Mouse (Mus musculus): ENCODE results near the gene Dscam. TPM values are rescaled to one million over a fixed set of nuclear protein-coding genes. Genes with fewer than 3 reads are reported as not detected.
A peak's percentile ranks its signal among the peaks of the same experiment; 100 is the strongest.
"Not testable (repeated sequence)": the region's sequence is repeated elsewhere in the genome, so short reads cannot be mapped to it uniquely, and the experiment has no call there.

Gene Dscam
- total RNA-seq, 2 experiments from 2014 or later = 39.5 to 43.1 TPM

DNA sequence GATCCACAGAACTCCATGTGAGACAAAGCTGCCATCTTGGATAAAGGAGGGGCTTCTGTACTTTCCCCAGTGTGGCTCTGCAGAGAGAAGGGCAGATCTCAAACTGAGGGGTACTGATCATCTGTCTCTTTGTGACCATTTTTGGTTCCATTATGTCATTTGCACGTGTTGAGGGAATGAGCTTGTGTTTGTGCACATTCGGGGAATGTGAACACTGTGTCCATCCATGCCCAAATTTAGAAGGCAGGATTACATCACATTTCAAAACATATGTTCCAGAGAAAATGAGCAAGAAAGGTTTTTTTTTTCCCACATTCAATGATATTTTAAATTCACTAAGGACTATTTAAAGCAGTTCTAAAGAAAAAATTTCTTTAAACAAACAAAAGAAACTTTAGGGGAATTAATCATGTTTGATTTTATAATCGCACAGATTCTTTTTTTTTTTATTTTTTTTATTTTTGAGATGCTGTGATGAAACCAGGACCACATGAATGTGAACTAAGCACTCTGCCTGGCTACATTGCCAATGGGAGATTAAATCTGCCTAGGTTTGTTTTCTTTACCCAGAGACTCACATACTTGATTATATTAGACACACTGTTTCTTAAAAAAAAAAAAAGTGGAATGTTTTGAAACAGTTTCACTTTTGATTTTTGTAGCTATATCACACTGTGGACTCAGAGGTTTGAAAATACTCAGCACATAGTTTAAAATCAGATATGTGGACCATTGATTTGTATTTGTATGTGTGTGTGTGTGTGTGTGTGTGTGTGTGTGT lies 269.1 kb downstream of the Dscam start:
- intact Hi-C loops (cut with DNase I) = no loop called here
- DNase-seq = no peak

DNA sequence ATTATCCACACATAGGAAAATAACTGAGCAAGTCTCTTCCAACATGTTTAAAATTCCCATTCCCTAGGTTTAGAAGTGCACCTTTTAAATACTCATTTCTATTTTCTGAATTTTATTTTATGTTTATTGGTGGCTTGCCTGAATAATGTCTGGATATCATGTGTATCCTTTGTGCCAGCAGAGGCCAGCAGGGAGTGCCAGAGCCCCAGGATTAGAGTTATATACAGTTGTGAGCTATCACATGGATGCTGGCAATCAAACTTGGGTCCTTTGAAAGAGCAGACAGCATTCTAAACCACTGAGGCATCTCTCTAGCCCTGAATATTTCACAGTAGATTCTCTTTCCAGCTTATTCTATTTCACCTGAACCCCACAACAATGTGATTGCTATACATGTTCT lies 271.2 kb downstream of the Dscam start:
- intact Hi-C loops (cut with DNase I) = loop anchor here (5.0 kb wide), 1 partner anchor 268 kb away; no protein-coding TSS in a partner anchor
- DNase-seq = no peak

DNA sequence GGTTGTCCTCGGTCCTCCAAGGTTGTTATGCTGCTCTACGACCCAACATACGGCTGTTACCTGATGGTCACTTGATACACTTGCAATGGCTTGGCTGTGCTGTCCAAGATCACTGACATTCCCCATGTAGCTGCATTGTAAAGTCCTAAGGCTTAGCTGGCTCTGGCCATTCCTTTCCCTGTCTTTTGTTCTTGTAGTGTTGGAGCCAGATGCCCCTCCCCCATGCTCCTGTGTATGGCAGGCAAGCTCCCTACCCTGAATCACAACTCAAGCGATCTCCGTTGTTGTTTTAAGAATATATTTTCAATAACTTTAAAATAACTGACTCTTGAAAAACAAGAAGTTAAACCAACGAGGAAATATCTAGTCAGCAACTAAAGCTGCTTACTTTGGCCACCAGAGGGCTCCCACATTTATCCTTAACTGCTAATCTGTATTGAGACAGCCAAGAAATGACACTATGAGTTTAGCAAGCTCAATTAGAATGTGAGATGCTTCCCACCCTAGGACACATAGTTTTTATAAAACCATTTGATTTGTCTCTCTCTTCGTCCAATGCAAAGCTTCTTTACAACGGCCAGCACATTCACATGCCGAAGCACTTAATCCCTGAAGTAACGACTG lies 273.9 kb downstream of the Dscam start:
- peak; percentile 57 for DNase-seq
- intact Hi-C loops (cut with DNase I) = loop anchor here (5.0 kb wide), 1 partner anchor 271 kb away; no protein-coding TSS in a partner anchor

DNA sequence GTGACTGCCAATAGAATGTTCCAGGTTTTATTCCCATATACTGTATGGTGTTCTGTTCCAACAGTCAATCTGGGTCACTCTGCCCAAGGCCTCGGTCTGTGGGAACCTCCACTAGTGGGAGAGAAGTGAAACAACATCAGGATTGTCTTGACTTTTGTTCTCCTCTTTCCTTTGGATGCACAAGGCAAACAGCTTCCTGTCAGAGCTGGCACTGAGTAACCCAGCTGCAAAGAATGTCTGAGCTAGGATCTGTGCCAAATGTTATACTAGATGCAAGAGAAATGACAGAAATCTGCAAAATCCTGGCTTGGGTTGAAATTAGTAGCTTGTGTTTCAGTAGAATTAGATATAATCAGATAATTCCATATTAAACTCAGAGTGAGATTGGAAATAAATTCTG lies 282.5 kb downstream of the Dscam start:
- no peak for DNase-seq

DNA sequence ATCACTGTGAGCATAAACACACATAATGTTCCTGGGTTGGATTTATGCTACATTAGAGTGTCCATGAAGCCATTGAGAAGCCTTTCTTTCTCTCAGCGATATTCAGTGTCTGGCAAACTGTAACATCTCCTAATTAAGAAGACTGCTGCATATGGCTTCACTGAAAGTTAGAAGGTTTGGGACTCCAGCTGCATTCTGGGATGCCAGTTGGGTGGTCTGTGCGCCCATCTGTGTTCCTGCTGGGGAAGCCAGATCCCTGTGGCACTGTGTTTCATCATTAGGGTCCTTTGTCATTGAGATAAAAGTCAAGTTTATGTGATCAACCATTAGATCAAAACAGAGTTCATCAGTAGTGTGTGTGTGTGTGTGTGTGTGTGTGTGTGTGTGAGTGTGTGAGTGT lies 284.7 kb downstream of the Dscam start:
- intact Hi-C loops (cut with DNase I) = no loop called here
- DNase-seq = peak; percentile 40

More for the DNA sequence above, 282.5 kb downstream of the Dscam start:
- intact Hi-C loops (cut with DNase I) = no loop called here

DNA sequence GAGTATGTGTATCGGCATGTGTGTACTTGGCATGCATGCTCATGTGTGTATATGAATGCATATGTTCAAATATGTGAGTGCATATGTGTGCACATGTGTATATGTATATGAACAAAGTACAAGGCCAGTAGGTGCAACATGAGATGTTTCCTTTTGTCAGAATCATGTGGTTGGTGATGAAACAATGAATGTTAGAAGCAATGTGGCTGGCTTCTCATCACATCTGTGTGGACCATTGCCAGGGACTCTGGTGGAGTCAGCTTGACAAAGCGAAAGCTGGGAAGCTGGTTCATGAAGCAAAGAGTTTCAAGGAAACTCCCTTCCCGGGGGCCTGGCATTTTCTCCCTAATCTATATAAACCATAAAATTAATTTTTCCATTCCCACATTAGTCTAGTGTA lies 286.0 kb downstream of the Dscam start:
- DNase-seq; intact Hi-C loops (cut with DNase I): not testable (repeated sequence)

DNA sequence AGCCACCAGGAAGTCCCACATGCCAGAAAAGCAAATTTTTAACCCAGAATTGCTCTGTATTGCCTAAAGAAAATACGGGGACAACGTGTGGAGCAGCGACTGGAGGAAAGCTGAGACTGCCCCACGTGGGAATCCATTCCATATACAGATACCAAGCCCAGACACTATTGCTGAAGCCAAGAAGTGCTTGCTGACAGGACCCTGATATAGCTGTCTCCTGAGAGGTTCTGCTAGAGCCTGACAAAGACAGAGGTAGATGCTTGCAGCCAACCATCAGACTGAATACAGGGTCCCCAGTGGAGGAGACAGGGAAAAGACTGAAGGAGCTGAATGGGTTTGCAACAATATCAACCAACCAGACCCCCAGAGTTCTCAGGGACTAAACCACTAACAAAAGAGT lies 293.3 kb downstream of the Dscam start:
- intact Hi-C loops (cut with DNase I) = no loop called here
- DNase-seq = no peak

GRCm38 (mm10) chr16:96872799-96873198 lies 297.8 kb downstream of the Dscam start:
- intact Hi-C loops (cut with DNase I) = no loop called here
- no peak for DNase-seq

- no peak for DNase-seq
- intact Hi-C loops (cut with DNase I) = no loop called here
Observed at GRCm38 (mm10) chr16:96857571-96857970, 313.0 kb downstream of the Dscam start.

- intact Hi-C loops (cut with DNase I) = no loop called here
- no peak for DNase-seq
Observed at GRCm38 (mm10) chr16:96855060-96855459, 315.5 kb downstream of the Dscam start.

- DNase-seq = peak; percentile 45
Observed at GRCm38 (mm10) chr16:96852383-96852782, 318.2 kb downstream of the Dscam start.

DNA sequence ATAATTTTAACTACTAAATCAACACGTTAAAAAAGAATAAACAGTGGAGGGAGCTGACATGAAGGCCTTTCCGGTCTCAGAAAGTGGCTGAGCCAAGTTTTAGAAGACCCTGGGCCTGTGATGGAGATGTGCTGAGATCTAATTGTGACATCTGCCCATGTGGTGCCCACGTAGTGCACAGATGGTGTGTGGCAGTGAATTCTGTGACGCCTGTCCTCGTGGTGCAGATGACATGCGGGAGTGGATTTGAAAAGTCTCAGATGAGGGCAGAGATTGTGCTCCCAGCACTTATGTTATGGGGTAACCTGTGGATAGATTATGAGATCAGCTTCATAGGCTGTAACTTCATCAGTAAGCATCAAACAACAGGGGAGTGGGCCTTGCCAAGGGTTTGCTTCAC lies 321.6 kb downstream of the Dscam start:
- intact Hi-C loops (cut with DNase I) = no loop called here
- DNase-seq = no peak

More at GRCm38 (mm10) chr16:96852383-96852782, 318.2 kb downstream of the Dscam start:
- intact Hi-C loops (cut with DNase I) = no loop called here

- no peak for DNase-seq
- intact Hi-C loops (cut with DNase I) = no loop called here
Observed at GRCm38 (mm10) chr16:96846585-96846984, 324.0 kb downstream of the Dscam start.

- intact Hi-C loops (cut with DNase I) = no loop called here
- DNase-seq = no peak
Observed at GRCm38 (mm10) chr16:96846113-96846512, 324.4 kb downstream of the Dscam start.

DNA sequence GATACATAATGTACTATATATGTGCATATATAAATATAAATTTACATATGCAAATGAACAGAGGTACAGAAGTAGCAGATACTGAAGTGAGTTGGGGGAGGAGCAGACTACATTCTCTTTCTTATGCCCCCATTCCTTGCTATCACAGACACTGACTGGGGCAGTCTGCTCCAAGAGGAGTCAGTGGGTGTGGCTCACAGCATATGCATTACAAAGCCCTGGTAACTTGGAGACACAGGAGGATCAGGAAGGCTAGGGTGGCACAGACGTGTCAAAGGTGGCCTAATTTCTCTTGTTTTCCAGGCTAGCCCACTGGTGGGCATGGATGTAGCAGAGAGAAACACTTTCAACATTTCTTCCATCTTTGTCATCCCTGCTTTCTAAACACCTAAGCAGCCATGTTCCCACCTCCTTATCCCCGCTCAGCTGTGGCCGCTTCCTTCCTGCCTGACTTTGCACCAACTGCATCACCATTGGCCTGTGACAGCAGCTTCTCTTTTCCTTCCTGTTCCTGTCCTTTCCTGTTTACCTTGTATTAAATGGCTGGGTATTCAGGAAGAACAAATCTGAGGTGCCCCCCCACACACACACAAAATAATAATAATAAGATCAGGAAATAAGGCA lies 325.0 kb downstream of the Dscam start:
- intact Hi-C loops (cut with DNase I) = no loop called here
- DNase-seq = no peak

GRCm38 (mm10) chr16:96843691-96844400 lies 326.7 kb downstream of the Dscam start:
- intact Hi-C loops (cut with DNase I) = no loop called here
- peak; percentile 50 for DNase-seq

DNA sequence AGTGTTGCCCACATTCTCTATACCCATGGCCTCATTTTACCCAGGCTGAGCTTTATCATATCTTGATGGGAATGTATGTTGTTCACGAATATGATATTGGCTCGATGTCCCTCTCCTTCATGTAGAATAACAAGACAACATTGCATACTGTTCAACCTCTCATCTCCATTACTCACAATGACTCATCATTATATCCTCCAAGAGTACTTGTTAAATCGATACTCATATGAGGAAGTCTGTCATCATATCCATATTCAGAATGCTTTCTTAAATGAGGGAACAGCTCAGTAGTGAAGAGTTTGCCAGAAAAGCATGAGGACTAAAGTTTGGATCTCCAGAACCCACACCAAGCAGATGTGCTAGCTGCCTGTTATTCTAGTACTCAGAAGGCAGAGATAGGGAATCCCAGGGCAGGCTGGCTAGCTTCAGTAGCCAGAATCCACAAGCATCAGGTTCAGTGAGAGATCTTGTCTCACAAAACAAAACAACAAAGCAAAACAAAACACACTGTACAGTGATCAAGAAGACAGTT lies 327.7 kb downstream of the Dscam start:
- intact Hi-C loops (cut with DNase I) = no loop called here
- no peak for DNase-seq

- peak; percentile 78 for DNase-seq
- intact Hi-C loops (cut with DNase I) = loop anchor here (10.0 kb wide), 1 partner anchor 135 kb away; no protein-coding TSS in a partner anchor
Observed at GRCm38 (mm10) chr16:96819649-96820048, 350.9 kb downstream of the Dscam start.

GRCm38 (mm10) chr16:96806298-96806697 lies 364.3 kb downstream of the Dscam start:
- intact Hi-C loops (cut with DNase I) = no loop called here
- DNase-seq = peak; percentile 89

GRCm38 (mm10) chr16:96802636-96803035 lies 367.9 kb downstream of the Dscam start:
- intact Hi-C loops (cut with DNase I) = no loop called here
- peak; percentile 77 for DNase-seq

Measured in left cerebral cortex, postnatal 4 days (tissue).